Mouse (Mus musculus): Measurements from ENCODE around the gene Selp.

DNA sequence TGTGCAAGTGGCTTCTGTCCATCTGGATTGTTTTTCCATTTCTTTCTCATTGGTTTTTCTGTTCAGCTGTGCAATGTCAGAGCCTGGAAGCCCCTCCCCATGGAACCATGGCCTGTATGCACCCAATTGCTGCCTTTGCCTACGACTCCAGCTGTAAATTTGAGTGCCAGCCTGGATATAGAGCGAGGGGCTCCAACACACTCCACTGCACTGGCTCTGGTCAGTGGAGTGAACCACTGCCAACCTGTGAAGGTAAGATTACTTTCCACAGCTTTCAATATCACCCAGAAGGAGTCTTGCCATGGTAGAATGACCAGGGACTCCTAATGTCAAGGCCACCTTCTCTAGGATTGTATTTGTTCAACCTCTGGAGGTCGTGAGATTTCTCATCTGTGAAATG lies 14.9 kb downstream of the Selp start:
- TF ChIP-seq GATA1 (IDR thresholded peaks at IDR 0.05; ENCODE audit: low read length): no peak
- no peak for TF ChIP-seq TAL1 (IDR thresholded peaks at IDR 0.05; ENCODE audit: low read length)
